Mouse (Mus musculus) heart, postnatal 0 days (tissue): ENCODE data around the gene Prkcz.

ENCODE experiments used
- CTCF ChIP-seq: IDR thresholded peaks from 2 replicates; pipeline ENCODE4 v1.5.1; 2016; ENCODE audit warnings: antibody characterized with exemption, control low read depth, low read depth
- EP300 ChIP-seq: IDR thresholded peaks from 2 replicates; pipeline ENCODE4 v1.6.1; 2016; ENCODE audit warnings: antibody characterized with exemption, low read depth

DNA sequence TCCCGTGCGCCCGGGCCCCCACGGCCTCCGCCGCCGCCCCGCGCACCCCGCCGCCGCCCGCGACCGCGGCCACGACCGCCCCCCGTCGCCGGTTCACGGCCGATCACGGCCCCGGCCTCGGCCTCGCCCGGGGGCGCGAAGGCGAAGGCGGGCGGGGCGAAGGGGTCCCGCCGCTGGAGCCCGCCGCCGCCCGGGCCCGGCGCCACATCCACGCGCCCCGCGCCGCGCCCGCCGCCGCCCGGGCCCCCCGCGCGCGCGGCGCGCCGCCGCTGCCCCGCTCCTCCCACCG, 138.7 kb downstream of the Prkcz start, which contains the start of gene Ski:
- TF ChIP-seq CTCF: no peak
- no peak for TF ChIP-seq EP300
